Mouse (Mus musculus): Measurements from ENCODE around the gene Fbxl7. TPM values are rescaled to one million over a fixed set of nuclear protein-coding genes. Genes with fewer than 3 reads are reported as not detected.

Fbxl7 gene
- polyA plus RNA-seq, 1 experiment, result 0.87 TPM

DNA sequence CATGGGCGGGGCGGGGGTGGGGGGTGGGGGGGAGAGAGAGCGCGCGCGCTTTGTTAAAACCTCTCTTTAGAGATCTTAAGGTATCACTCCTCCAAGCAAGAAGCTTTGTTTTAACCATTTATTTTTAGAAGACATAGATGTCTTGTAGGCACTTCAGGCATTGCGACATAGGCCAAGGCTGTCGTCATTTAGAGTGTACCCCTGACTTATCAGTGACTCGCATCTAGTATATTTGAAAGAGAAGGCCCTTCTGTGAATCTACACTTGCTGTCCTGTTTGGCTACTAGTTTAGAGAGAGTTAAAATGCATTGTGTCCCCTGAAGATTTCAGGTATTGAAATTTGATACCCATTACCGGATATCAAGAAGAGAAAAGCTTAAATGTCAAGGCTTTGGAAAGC is 7.2 kb downstream of the Fbxl7 start:
- H3K27ac ChIP-seq (ENCODE audit: control insufficient read depth, insufficient read depth, low read depth, low read length, poor library complexity), result no peak overlapping the region
- 74% methylated on average over 10 of the region's 10 CpGs for WGBS
- TF ChIP-seq POLR2A (IDR thresholded peaks at IDR 0.05; ENCODE audit: borderline replicate concordance, control insufficient read depth, low read depth, low read length) (no peak), CTCF (IDR thresholded peaks at IDR 0.05; ENCODE audit: control insufficient read depth, insufficient read depth, low read length) (no peak)
- no peaks in the 10 kb centered on the region for H3K4me1 ChIP-seq (ENCODE audit: control insufficient read depth, insufficient read depth, low read length)
- H3K4me3 ChIP-seq (replicated peaks; ENCODE audit: control insufficient read depth, low read depth, low read length), result no peak overlapping the region

DNA sequence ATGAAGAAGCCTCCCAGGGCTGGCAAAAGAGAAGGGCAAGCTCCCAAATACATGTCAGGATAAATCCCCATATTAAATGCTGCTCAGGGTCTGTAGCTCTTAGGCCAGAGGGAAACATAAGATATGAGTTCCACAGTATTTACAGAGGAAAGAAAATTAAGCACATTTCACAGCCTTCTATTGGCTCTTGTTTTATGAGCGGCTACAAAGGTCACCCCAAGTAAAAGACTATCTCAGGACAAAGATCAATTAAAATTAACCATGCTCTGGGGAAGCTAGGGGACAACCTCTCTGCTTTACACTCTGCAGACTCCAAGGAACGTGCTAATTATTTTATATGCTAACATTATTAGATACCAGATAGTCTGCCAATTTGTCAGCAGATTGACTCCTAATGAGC is 9.4 kb downstream of the Fbxl7 start:
- Histone ChIP-seq H3K4me3 (replicated peaks; ENCODE audit: control insufficient read depth, low read depth, low read length) (no peak overlapping the region), H3K27ac (ENCODE audit: control insufficient read depth, insufficient read depth, low read depth, low read length, poor library complexity) (no peak overlapping the region), H3K4me1 (ENCODE audit: control insufficient read depth, insufficient read depth, low read length) (no peaks in the 10 kb centered on the region)
- WGBS, result 73% methylated on average over 2 of the region's 2 CpGs
- TF ChIP-seq CTCF (IDR thresholded peaks at IDR 0.05; ENCODE audit: control insufficient read depth, insufficient read depth, low read length), result no peak
- no peak for TF ChIP-seq POLR2A (IDR thresholded peaks at IDR 0.05; ENCODE audit: borderline replicate concordance, control insufficient read depth, low read depth, low read length)

DNA sequence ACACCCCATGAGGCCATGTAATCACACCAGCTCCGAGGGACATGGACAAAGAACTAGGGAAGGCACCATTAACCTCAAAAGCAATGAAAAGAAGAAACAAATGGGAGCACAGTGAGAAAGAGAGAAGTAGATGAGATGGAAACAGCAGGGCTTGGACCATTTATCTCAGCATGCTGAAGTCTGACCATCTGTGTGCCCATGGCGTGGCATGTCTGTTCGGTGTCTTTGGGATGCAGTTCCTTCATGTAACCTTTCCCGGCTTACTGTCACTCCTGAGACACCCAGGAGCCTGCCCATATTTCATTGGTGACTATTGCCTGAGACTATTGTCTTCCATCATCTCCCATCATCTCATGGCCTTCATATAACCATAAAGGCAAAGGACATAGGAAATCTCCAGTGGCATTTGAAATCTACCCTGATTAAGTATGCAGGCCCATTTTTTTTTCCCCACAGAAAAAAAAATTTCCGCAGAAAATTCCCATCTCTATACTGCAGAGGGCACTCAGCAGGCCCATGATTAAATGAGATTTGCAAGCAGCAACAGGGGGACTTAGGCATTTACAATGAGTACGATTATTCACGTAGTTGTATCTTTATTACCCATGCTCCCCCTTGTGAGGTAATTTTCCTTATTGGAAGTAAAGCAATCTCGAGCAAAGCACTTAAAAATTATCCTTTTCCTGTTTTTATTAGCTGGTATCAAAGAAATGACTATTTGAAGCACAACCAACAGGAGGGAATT is 15.0 kb downstream of the Fbxl7 start:
- 82% methylated on average over 8 of the region's 8 CpGs for WGBS
- no peak overlapping the region for H3K4me3 ChIP-seq (replicated peaks; ENCODE audit: control insufficient read depth, low read depth, low read length)
- no peak for TF ChIP-seq CTCF (IDR thresholded peaks at IDR 0.05; ENCODE audit: control insufficient read depth, insufficient read depth, low read length)
- no peak for TF ChIP-seq POLR2A (IDR thresholded peaks at IDR 0.05; ENCODE audit: borderline replicate concordance, control insufficient read depth, low read depth, low read length)
- no peak overlapping the region for H3K27ac ChIP-seq (ENCODE audit: control insufficient read depth, insufficient read depth, low read depth, low read length, poor library complexity)
- H3K4me1 ChIP-seq (ENCODE audit: control insufficient read depth, insufficient read depth, low read length), result no peaks in the 10 kb centered on the region

DNA sequence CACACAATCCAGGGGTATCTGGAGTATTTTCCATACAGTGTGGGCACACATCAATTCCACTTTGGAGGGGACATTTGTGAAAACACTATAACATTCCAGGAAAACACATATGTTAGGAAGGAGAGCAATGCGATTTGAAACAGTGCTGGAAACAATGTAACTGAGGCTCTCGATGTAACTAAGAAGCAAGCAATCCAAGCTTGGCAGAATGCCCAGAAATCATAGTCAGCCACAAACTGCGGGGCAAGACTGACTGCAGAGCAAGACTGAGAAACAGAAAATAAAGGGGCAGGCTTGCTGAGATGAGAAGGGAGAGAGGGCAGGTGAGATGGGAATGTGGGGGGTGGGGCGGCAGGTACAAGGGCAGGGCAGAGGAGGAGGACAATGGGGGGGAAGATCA is 19.7 kb downstream of the Fbxl7 start:
- no peak overlapping the region for H3K4me3 ChIP-seq (replicated peaks; ENCODE audit: control insufficient read depth, low read depth, low read length)
- TF ChIP-seq POLR2A (IDR thresholded peaks at IDR 0.05; ENCODE audit: borderline replicate concordance, control insufficient read depth, low read depth, low read length) (no peak), CTCF (IDR thresholded peaks at IDR 0.05; ENCODE audit: control insufficient read depth, insufficient read depth, low read length) (no peak)
- no peak overlapping the region for H3K27ac ChIP-seq (ENCODE audit: control insufficient read depth, insufficient read depth, low read depth, low read length, poor library complexity)
- whole genome bisulfite sequencing, result 37% methylated on average over 4 of the region's 4 CpGs
- no peaks in the 10 kb centered on the region for H3K4me1 ChIP-seq (ENCODE audit: control insufficient read depth, insufficient read depth, low read length)

DNA sequence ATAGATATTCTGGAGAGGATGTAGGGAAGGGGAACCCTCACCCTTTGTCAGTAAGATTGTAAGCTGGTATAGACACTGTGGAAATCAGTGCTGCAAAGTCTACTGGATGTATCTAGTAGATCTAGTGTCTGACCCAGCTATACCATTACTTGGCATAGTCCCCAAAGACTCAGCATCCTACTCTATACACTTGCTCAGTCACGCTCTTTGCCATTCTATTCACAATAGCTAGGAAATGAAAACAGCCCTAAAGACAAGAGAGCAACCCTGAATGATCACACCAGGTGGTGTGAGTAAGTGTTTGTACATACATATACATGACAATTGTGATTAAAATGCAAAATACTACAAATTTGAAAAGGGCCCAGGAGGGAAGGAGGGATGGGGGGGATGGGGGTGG is 23.1 kb downstream of the Fbxl7 start:
- 68% methylated on average over 1 of the region's 1 CpGs for WGBS

DNA sequence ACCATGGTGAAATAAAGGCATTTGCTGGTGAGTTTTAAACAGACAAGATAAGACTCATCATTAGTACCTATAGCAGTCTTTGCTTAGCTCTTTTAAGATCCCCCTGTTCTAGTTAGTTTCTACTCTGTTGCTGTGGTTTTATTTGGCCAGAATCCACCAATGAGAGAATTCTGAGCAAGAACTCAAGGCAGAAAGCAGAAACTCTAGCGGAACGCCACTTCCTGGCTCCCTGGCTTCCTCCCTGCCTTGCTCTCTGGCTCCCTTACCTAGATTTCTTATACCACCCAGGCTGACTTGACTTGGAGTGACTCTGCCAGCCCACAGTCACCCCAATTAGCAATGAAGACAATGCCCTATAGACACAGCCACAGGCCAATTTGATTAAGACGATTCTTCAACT is 26.2 kb downstream of the Fbxl7 start:
- Histone ChIP-seq H3K4me3 (replicated peaks; ENCODE audit: control insufficient read depth, low read depth, low read length) (no peak overlapping the region), H3K4me1 (ENCODE audit: control insufficient read depth, insufficient read depth, low read length) (no peaks in the 10 kb centered on the region), H3K27ac (ENCODE audit: control insufficient read depth, insufficient read depth, low read depth, low read length, poor library complexity) (no peak overlapping the region)
- TF ChIP-seq POLR2A (IDR thresholded peaks at IDR 0.05; ENCODE audit: borderline replicate concordance, control insufficient read depth, low read depth, low read length) (no peak), CTCF (IDR thresholded peaks at IDR 0.05; ENCODE audit: control insufficient read depth, insufficient read depth, low read length) (no peak)
- 18% methylated on average over 3 of the region's 3 CpGs for WGBS

More for the DNA sequence above, 23.1 kb downstream of the Fbxl7 start:
- Histone ChIP-seq H3K4me1 (ENCODE audit: control insufficient read depth, insufficient read depth, low read length) (no peaks in the 10 kb centered on the region), H3K27ac (ENCODE audit: control insufficient read depth, insufficient read depth, low read depth, low read length, poor library complexity) (no peak overlapping the region), H3K4me3 (replicated peaks; ENCODE audit: control insufficient read depth, low read depth, low read length) (no peak overlapping the region)
- TF ChIP-seq CTCF (IDR thresholded peaks at IDR 0.05; ENCODE audit: control insufficient read depth, insufficient read depth, low read length) (no peak), POLR2A (IDR thresholded peaks at IDR 0.05; ENCODE audit: borderline replicate concordance, control insufficient read depth, low read depth, low read length) (no peak)

DNA sequence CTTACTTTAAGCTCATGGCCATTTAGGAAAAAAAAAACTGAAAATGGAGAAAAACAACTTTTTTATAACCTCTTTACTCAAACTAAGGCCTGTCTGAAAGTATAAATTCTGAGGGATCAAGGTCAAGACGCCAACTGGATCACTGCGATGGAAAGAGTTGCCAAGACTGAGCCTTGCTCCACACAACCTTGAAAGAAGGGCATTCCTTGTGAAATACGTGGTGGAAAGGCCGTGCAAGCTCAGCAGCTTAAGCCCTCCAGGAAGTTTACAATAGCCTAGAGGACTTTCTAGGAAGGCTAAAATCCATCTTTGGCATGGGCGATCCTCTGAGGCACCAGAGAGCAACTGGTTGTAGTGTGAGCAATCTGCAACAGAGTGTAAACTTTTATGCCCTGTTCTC is 27.9 kb downstream of the Fbxl7 start:
- WGBS, result 76% methylated on average over 5 of the region's 5 CpGs

DNA sequence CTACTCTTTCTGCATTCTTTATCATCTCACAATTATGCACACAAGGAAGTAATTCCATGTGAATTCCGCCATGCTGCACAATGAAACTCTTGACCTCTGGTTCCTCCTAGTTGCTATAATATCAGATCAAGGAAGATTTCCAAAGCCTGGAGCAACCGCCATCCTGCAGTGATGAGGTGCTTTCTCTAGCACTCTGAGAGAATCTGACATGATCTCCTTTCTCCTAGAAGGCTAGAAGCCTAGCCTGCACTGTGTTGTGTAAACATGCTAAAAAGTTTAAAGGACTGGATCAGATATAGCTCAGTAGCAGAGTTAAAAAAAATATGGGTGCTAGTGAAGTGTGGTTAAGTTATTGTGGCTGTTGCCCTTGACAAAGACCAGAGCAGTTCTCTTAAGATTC is 33.2 kb downstream of the Fbxl7 start:
- 69% methylated on average over 2 of the region's 2 CpGs for WGBS
- TF ChIP-seq CTCF (IDR thresholded peaks at IDR 0.05; ENCODE audit: control insufficient read depth, insufficient read depth, low read length), result no peak
- no peak for TF ChIP-seq POLR2A (IDR thresholded peaks at IDR 0.05; ENCODE audit: borderline replicate concordance, control insufficient read depth, low read depth, low read length)
- no peak overlapping the region for H3K27ac ChIP-seq (ENCODE audit: control insufficient read depth, insufficient read depth, low read depth, low read length, poor library complexity)

More for the DNA sequence above, 27.9 kb downstream of the Fbxl7 start:
- no peak for TF ChIP-seq CTCF (IDR thresholded peaks at IDR 0.05; ENCODE audit: control insufficient read depth, insufficient read depth, low read length)
- no peak for TF ChIP-seq POLR2A (IDR thresholded peaks at IDR 0.05; ENCODE audit: borderline replicate concordance, control insufficient read depth, low read depth, low read length)
- Histone ChIP-seq H3K4me3 (replicated peaks; ENCODE audit: control insufficient read depth, low read depth, low read length) (no peak overlapping the region), H3K4me1 (ENCODE audit: control insufficient read depth, insufficient read depth, low read length) (no peaks in the 10 kb centered on the region), H3K27ac (ENCODE audit: control insufficient read depth, insufficient read depth, low read depth, low read length, poor library complexity) (no peak overlapping the region)

DNA sequence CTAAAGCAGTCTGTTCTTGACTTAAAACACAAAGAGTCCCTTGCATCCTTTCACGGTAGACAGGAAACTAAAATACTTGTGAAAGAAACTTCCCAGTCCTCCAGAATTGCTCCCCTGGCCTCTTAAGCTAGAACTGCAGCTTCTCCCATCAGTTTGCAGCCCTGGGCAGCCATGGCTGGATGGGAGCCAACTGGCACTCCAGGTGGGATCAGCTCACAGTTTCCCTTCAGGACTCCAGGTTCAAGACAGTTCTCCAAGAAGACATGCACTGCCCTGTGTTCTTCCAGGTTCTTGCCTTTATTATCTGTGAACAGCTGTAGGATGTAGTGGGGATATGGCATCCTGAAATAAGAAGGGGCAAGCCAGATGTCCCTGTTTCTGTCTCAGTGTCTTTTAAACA is 45.8 kb downstream of the Fbxl7 start:
- 24% methylated on average over 1 of the region's 1 CpGs for WGBS
- H3K4me3 ChIP-seq (replicated peaks; ENCODE audit: control insufficient read depth, low read depth, low read length), result no peak overlapping the region
- H3K27ac ChIP-seq (ENCODE audit: control insufficient read depth, insufficient read depth, low read depth, low read length, poor library complexity), result no peak overlapping the region
- no peak for TF ChIP-seq CTCF (IDR thresholded peaks at IDR 0.05; ENCODE audit: control insufficient read depth, insufficient read depth, low read length)
- TF ChIP-seq POLR2A (IDR thresholded peaks at IDR 0.05; ENCODE audit: borderline replicate concordance, control insufficient read depth, low read depth, low read length), result no peak
- no peaks in the 10 kb centered on the region for H3K4me1 ChIP-seq (ENCODE audit: control insufficient read depth, insufficient read depth, low read length)

More for the DNA sequence above, 33.2 kb downstream of the Fbxl7 start:
- H3K4me3 ChIP-seq (replicated peaks; ENCODE audit: control insufficient read depth, low read depth, low read length), result no peak overlapping the region
- no peaks in the 10 kb centered on the region for H3K4me1 ChIP-seq (ENCODE audit: control insufficient read depth, insufficient read depth, low read length)
